Mouse (Mus musculus) testis, adult 2 months (tissue): ENCODE measurements around the gene Ptchd4.

ENCODE experiments used
- CTCF ChIP-seq: fragments of 200-500 bp; IDR thresholded peaks from 2 replicates; pipeline ENCODE4 v1.5.1; 2012; ENCODE audit warnings: low read depth, mild to moderate bottlenecking, inconsistent platforms, low read length, moderate library complexity; ENCODE audit not compliant: control insufficient read depth, insufficient read depth, insufficient replicate concordance
- POLR2A ChIP-seq: fragments of 200-500 bp; IDR thresholded peaks from 2 replicates; pipeline ENCODE4 v1.6.1; 2012; ENCODE audit warnings: low read depth, mild to moderate bottlenecking, inconsistent platforms, low read length, moderate library complexity; ENCODE audit not compliant: control insufficient read depth

DNA sequence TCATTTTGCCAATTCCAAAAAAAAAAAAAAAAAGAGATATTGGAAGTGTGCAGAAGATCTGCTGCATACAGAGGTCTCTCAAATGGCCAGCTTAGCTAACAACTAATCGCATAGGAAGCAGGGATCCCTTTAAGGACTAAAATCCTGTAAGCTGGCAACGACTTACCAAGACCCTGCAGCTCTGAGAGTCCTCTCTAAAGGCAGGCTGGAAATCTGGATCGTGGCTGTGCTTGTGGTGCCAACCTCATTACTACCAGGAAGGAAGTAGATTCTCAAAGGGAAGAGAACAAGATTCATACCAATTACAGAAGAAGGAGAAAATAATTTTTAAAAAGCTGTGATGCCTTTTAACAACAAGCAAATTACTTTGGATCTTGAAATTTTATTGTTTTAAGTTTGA is 29.5 kb upstream of the Ptchd4 start:
- TF ChIP-seq CTCF (no peak), POLR2A (no peak)
